Mouse (Mus musculus): ENCODE results near the gene Rfc1.

Rfc1 gene

DNA sequence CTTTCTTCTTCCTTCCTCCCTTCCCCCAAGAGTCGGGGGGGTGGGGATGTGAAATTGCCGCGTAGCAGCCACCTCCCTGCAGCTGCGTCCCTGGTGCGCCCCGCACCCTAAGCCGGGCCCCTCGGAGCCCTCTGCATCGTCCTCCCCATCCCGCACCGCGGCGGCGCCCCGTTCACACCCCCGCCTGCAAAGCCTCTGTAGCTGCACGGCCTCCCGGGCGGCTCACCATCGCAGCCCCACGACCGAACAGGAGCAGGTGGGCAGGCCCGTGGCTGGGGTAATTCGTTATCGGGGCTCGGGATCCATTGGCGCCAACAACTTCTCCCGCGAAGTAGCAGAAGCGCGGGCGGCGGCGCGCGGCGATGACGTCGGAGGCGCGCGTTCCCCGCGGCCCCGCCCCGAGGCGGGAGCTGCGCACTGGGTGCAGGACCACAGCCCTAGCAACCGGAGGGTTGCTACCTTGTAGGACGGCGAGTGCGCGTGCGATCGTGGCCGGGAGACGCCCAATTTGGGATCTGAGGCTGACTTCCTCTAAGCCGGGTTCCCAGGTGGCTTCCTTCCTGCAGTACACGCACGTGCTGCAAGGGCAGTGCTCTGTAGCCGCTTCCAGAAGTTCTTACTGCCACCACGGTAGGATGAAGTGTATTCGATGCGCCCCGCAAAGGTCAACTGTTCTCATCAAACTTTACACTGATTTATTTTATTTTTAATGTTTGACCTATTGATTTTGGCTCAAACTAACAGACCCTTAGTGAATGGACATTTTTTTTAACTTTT lies at the start of gene Rfc1:
Gene Rfc1 (minus strand): TSS at position 373 of the 777 bp plus-strand sequence.
- ATAC-seq (ENCODE audit: low TSS enrichment): peak; percentile 99

- no peak for ATAC-seq (ENCODE audit: low TSS enrichment)
These were observed 39.3 kb upstream of the Rfc1 start for GRCm38 (mm10) chr5:65374746-65375145.

DNA sequence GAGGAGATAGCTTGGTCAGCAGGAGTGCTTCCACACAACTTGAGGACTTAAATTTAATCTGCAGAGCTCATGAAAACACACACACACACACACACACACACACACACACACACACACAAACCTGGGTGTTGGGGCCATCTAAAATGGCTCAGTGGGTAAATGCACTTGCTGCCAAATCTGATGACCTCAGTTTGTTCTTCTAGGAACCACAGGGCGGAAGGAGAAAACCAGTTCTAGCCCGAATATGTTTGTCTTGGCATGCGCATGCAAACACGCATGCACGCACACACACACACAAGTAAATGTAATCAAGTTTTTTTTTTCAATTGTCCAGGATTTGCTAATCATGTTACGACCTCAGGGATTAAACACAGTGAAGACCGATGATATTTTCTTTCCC lies 36.1 kb upstream of the Rfc1 start:
- no peak for ATAC-seq (ENCODE audit: low TSS enrichment)

GRCm38 (mm10) chr5:65367837-65368236 lies 32.4 kb upstream of the Rfc1 start:
- ATAC-seq (ENCODE audit: low TSS enrichment): no peak

GRCm38 (mm10) chr5:65357771-65358170 lies 22.3 kb upstream of the Rfc1 start:
- no peak for ATAC-seq (ENCODE audit: low TSS enrichment)

DNA sequence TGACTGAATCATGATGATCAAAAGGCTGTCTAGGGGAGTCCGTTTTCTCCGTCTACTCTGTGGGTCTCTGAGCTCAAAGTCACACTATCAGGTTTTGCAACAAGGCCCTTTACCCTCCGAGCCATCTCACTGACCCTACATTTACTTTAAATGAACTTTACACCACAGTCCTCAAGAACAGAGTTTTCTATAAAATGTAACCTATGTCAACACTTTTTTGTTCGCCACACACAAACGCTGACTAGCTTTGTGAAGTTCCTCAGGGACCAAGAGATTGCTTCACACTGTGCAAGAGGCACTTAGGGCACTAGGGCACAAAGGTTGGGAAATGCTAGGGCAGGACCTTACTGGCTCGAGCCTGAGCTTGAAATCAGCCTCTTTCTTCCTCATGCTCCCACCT lies 21.4 kb upstream of the Rfc1 start:
- ATAC-seq (ENCODE audit: low TSS enrichment): no peak

GRCm38 (mm10) chr5:65354985-65355384 lies 19.5 kb upstream of the Rfc1 start:
- ATAC-seq (ENCODE audit: low TSS enrichment): no peak

- ATAC-seq (ENCODE audit: low TSS enrichment): no peak
These were observed 18.6 kb upstream of the Rfc1 start for GRCm38 (mm10) chr5:65354097-65354496.

- no peak for ATAC-seq (ENCODE audit: low TSS enrichment)
These were observed 15.0 kb upstream of the Rfc1 start for GRCm38 (mm10) chr5:65350508-65350907.

- no peak for ATAC-seq (ENCODE audit: low TSS enrichment)
These were observed 12.7 kb upstream of the Rfc1 start, which contains the start of gene Klb for GRCm38 (mm10) chr5:65348168-65348567. Klb (plus strand) TSS chr5:65348314.

- ATAC-seq (ENCODE audit: low TSS enrichment): no peak
These were observed 4.7 kb upstream of the Rfc1 start for GRCm38 (mm10) chr5:65340167-65340566.

GRCm38 (mm10) chr5:65338394-65338793 lies 2.9 kb upstream of the Rfc1 start:
- no peak for ATAC-seq (ENCODE audit: low TSS enrichment)

DNA sequence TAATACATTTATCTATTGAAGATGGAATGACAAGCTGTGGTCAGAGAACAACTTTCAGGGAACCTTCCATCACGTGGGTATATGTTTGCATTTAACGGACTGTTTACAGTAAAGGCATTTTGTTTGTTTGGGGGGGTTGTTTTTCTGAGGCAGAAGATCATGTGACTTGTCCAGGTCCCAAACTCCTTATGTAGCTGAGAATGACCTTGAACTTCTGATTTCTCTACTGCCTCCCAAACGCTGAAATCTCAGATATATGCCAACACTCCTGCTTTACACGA lies 545 bp upstream of the Rfc1 start:
- no peak for ATAC-seq (ENCODE audit: low TSS enrichment)

- no peak for ATAC-seq (ENCODE audit: low TSS enrichment)
These were observed 682 bp downstream of the Rfc1 start for GRCm38 (mm10) chr5:65334788-65335187.

- ATAC-seq (ENCODE audit: low TSS enrichment): no peak
These were observed 5.5 kb downstream of the Rfc1 start for GRCm38 (mm10) chr5:65329971-65330370.

DNA sequence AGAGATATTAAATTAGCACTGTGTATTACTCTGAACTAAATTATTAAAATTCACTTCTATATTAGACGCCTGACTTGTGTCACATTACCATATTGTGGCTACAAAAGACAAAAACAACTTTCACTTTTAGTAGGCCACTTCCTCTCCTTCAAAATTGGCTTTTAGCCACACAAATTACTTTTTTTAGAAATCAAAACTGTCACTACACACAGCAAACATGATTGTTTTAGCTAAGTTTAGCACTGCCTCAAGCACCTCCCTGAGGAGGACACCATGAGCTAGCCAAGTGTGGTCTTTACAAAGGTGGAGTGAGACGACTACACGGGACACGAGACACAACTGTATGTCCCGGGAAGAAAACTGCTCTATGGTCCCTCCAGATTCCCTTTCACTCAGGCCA lies 9.3 kb downstream of the Rfc1 start:
- no peak for ATAC-seq (ENCODE audit: low TSS enrichment)

- ATAC-seq (ENCODE audit: low TSS enrichment): no peak
These were observed 10.6 kb downstream of the Rfc1 start for GRCm38 (mm10) chr5:65324758-65325355.

DNA sequence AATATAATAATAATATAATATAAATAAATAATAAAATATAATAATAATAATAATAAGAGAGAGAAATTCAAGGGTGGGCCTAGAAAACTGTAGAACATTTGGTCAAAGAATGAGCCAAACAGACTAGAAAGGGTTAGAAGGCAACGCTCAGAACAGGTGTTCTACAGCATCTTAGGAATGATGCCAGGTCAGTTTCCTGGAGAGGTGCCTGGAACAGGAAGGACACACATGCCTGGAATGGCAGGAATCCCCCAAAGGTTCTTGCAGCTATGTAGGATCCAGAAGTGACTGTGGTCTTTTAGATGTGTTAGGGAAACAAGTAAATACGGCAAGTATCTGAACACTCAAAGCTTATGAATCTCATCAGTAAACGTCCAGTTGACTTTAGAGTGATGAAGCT lies 11.2 kb downstream of the Rfc1 start:
- no peak for ATAC-seq (ENCODE audit: low TSS enrichment)

GRCm38 (mm10) chr5:65322165-65322564 lies 13.3 kb downstream of the Rfc1 start:
- ATAC-seq (ENCODE audit: low TSS enrichment): no peak

GRCm38 (mm10) chr5:65319176-65319575 lies 16.3 kb downstream of the Rfc1 start:
- ATAC-seq (ENCODE audit: low TSS enrichment): no peak

DNA sequence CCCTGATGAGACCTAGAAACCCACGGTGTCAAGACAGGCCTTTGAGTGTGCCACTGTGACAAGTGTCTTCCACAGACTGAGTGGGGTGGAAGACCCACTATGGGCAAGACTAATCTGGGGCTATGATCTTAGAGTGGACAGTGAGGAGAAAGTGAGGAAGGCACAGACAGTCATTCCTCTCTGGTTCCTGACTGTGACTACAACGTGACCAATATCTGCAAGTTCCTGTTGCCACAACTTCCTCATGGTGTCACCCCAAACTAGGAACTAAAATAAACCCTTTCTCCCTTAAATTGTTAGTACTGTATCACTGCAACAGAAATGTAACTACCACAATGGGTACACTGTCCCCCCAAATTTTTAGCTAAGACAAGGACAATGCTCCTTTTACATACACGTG lies 26.6 kb downstream of the Rfc1 start:
- ATAC-seq (ENCODE audit: low TSS enrichment): no peak

- ATAC-seq (ENCODE audit: low TSS enrichment): no peak
These were observed 27.3 kb downstream of the Rfc1 start for GRCm38 (mm10) chr5:65308208-65308607.

DNA sequence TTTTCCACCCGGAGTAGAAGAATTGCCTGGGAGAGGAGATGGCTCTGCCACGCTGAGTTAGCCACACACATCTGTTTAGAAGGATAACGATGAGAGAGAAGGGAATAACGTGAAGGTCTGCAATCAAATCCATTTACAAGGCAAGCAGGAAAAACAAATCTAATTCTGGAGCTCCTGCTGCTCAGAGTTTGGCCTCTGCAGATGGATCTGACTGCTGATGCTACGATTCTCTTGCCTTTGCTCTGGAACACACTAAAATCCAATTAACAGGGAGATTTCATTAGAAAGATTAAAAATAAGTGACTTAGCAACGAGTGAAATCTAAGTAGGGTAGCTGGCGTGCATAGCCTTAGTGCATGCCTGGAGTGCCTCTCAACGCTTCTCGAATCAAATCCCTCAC lies 30.0 kb downstream of the Rfc1 start:
- ATAC-seq (ENCODE audit: low TSS enrichment): peak; percentile 31

DNA sequence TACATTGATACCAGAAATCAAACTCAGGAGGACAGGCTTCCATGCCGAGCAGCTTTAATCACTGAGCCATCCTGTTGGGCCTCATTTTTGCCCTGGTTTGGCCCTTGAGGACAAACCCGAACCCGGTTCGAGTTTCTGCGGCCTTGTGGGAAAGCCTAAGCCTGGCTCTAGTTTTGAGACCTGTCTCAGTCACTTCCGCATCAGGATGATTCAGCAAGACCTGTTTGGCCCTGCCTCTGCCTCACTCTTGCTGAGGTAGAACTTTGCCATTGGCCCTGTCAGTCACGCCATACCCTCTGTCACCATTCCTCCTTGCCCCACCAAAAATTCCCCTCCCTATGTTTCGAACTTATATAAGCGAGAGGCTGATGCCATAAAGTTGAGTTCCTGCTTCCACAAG lies 35.3 kb downstream of the Rfc1 start:
- no peak for ATAC-seq (ENCODE audit: low TSS enrichment)
